Mouse (Mus musculus) monocyte, adult 5-6 weeks (primary cell): ENCODE measurements around the gene Stmn1. TPM values are rescaled to one million over a fixed set of nuclear protein-coding genes. Genes with fewer than 3 reads are reported as not detected.

Source experiments
- ATAC-seq: fragments of 153-309, 156-312 bp; replicated peaks from 2 replicates; pipeline ENCODE4 v1.8.0; 2017; ENCODE audit warnings: mild to moderate bottlenecking; ENCODE audit not compliant: low TSS enrichment, insufficient number of reproducible peaks, severe bottlenecking, poor library complexity, low FRiP score
- total RNA-seq: library from RNA; stranded (forward); fragments of 200-1000, 200-491, 200-594 nt; gene quantifications from 3 replicates; pipeline ENCODE4 v1.2.3, GENCODE M21; 2017

The Stmn1 gene
- 17.1 to 48.5 TPM (median 25.0 TPM) in 3 replicates for total RNA-seq

GRCm38 (mm10) chr4:134468215-134468575 is at the start of gene Stmn1:
Gene Stmn1, plus strand, starts transcription at chr4:134468320.
- ATAC-seq = peak; percentile 93

GRCm38 (mm10) chr4:134421971-134422370 is 46.1 kb upstream of the Stmn1 start:
- no peak for ATAC-seq

- no peak for ATAC-seq
Measured at GRCm38 (mm10) chr4:134423949-134424348, 44.2 kb upstream of the Stmn1 start.

- ATAC-seq = no peak
Measured at GRCm38 (mm10) chr4:134425088-134425487, 43.0 kb upstream of the Stmn1 start.

GRCm38 (mm10) chr4:134430381-134431004 is 37.6 kb upstream of the Stmn1 start:
- ATAC-seq = no peak

GRCm38 (mm10) chr4:134432686-134433360 is 35.3 kb upstream of the Stmn1 start:
- no peak for ATAC-seq

- no peak for ATAC-seq
Measured at GRCm38 (mm10) chr4:134436185-134436584, 31.9 kb upstream of the Stmn1 start.

- no peak for ATAC-seq
Measured at GRCm38 (mm10) chr4:134436659-134437058, 31.5 kb upstream of the Stmn1 start.

- no peak for ATAC-seq
Measured at GRCm38 (mm10) chr4:134439119-134439518, 29.0 kb upstream of the Stmn1 start.

- no peak for ATAC-seq
Measured at GRCm38 (mm10) chr4:134439919-134440318, 28.2 kb upstream of the Stmn1 start.

- no peak for ATAC-seq
Measured at GRCm38 (mm10) chr4:134442216-134442615, 25.9 kb upstream of the Stmn1 start.

- no peak for ATAC-seq
Measured at GRCm38 (mm10) chr4:134443589-134443988, 24.5 kb upstream of the Stmn1 start.

GRCm38 (mm10) chr4:134444949-134445348 is 23.2 kb upstream of the Stmn1 start:
- ATAC-seq = no peak

GRCm38 (mm10) chr4:134445489-134445888 is 22.6 kb upstream of the Stmn1 start:
- ATAC-seq = no peak

- no peak for ATAC-seq
Measured at GRCm38 (mm10) chr4:134447966-134448365, 20.2 kb upstream of the Stmn1 start.

GRCm38 (mm10) chr4:134449595-134450391 is 18.3 kb upstream of the Stmn1 start:
- no peak for ATAC-seq

- ATAC-seq = no peak
Measured at GRCm38 (mm10) chr4:134450392-134451195, 17.5 kb upstream of the Stmn1 start.

GRCm38 (mm10) chr4:134451484-134451883 is 16.6 kb upstream of the Stmn1 start:
- ATAC-seq = no peak
